Mouse (Mus musculus) ES-Bruce4 (cell line): ENCODE results near the gene Mvk. TPM values are rescaled to one million over a fixed set of nuclear protein-coding genes. Genes with fewer than 3 reads are reported as not detected.

Source experiments
- H3K27ac ChIP-seq: 2 replicates; pipeline ENCODE4 v1.5.1; 2012; ENCODE audit warnings: low read length, inconsistent platforms; ENCODE audit not compliant: insufficient read depth
- H3K27me3 ChIP-seq: 2 replicates; pipeline ENCODE4 v1.6.1; 2012; ENCODE audit warnings: mild to moderate bottlenecking, low read length, inconsistent platforms; ENCODE audit not compliant: control insufficient read depth, poor library complexity, insufficient read depth, severe bottlenecking
- H3K36me3 ChIP-seq: 2 replicates; pipeline ENCODE4 v1.6.1; 2012; ENCODE audit warnings: inconsistent platforms, mild to moderate bottlenecking, low read length, moderate library complexity; ENCODE audit not compliant: control insufficient read depth, poor library complexity, insufficient read depth, severe bottlenecking
- H3K4me1 ChIP-seq: one replicate; pipeline ENCODE4 v1.8.1; 2011; ENCODE audit warnings: low read length; ENCODE audit not compliant: control insufficient read depth, insufficient read depth
- H3K4me3 ChIP-seq: 2 replicates; pipeline ENCODE4 v1.5.1; 2011; ENCODE audit warnings: low read depth, mild to moderate bottlenecking, low read length
- H3K9ac ChIP-seq: 2 replicates; pipeline ENCODE4 v1.6.1; 2012; ENCODE audit warnings: low read depth, mild to moderate bottlenecking, inconsistent platforms; ENCODE audit not compliant: poor library complexity, severe bottlenecking
- H3K9me3 ChIP-seq: replicated peaks from 2 replicates; pipeline ENCODE4 v1.6.1; 2012; ENCODE audit warnings: mild to moderate bottlenecking, low read length, inconsistent platforms; ENCODE audit not compliant: control insufficient read depth, poor library complexity, insufficient read depth, severe bottlenecking
- CTCF ChIP-seq: IDR thresholded peaks from one replicate; pipeline ENCODE4 v1.8.1; 2011; ENCODE audit warnings: low read depth, low read length
- EP300 ChIP-seq: IDR thresholded peaks from 2 replicates; pipeline ENCODE4 v1.6.1; 2011; ENCODE audit warnings: low read depth, low read length; ENCODE audit not compliant: insufficient read depth
- POLR2A ChIP-seq: IDR thresholded peaks from one replicate; pipeline ENCODE4 v1.8.1; 2011; ENCODE audit warnings: low read length; ENCODE audit not compliant: insufficient read depth
- polyA plus RNA-seq: library from polyadenylated mRNA; stranded (reverse); fragments of >200 nt; gene quantifications from 2 replicates; pipeline ENCODE4 v1.2.4, GENCODE M21; 2011; ENCODE audit warnings: low read depth; ENCODE audit not compliant: missing spikeins, insufficient read depth, insufficient read length

Mvk gene
- polyA plus RNA-seq, 1 experiment, result 16.7 TPM

- Histone ChIP-seq H3K9me3 (no peaks in the 10 kb centered on the region), H3K36me3 (no peaks in the 10 kb centered on the region), H3K4me3 (no peak overlapping the region), H3K27ac (no peak overlapping the region), H3K9ac (no peak overlapping the region), H3K4me1 (peaks cover 8% of the 10 kb centered on the region), H3K27me3 (no peaks in the 10 kb centered on the region)
- TF ChIP-seq POLR2A, result no peak
Measured at GRCm38 (mm10) chr5:114464561-114464960, 20.5 kb downstream of the Mvk start.

DNA sequence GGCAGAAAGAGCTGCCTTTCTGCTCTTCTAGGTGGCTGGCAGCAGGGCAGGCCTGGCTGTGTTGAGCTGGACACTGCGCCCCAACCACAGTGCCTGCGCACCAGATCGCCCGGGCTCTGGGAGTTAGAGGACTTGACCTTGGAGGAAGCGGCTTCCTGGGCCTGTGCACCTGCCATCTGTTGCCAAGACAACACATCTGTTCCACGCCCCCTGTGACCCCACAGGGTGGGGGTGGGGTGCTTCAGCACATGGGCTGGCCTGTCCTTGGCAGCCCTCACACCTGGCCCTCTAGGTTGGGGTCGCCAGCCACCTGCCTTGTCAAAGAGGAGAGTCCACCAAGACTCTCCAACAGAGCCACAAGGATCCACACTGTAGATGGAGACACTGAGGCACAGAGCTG is 21.6 kb downstream of the Mvk start:
- H3K4me3 ChIP-seq, result no peak overlapping the region
- H3K9ac ChIP-seq, result no peak overlapping the region
- peaks cover 8% of the 10 kb centered on the region for H3K4me1 ChIP-seq
- no peak overlapping the region for H3K27ac ChIP-seq
- H3K36me3 ChIP-seq, result no peaks in the 10 kb centered on the region
- no peaks in the 10 kb centered on the region for H3K27me3 ChIP-seq
- TF ChIP-seq CTCF (no peak), EP300 (peak; percentile 82)
- no peaks in the 10 kb centered on the region for H3K9me3 ChIP-seq

- no peaks in the 10 kb centered on the region for H3K36me3 ChIP-seq
- no peaks in the 10 kb centered on the region for H3K27me3 ChIP-seq
- H3K4me1 ChIP-seq, result peaks cover 5% of the 10 kb centered on the region
- TF ChIP-seq EP300 (no peak), POLR2A (no peak), CTCF (no peak)
- H3K27ac ChIP-seq, result no peak overlapping the region
- H3K9me3 ChIP-seq, result no peaks in the 10 kb centered on the region
- H3K4me3 ChIP-seq, result no peak overlapping the region
- 0 out of 2 replicates have a peak overlapping the region, but pooled peaks have one; percentile 19 for H3K9ac ChIP-seq
Measured at GRCm38 (mm10) chr5:114467019-114467418, 22.9 kb downstream of the Mvk start.

GRCm38 (mm10) chr5:114467430-114467829 is 23.4 kb downstream of the Mvk start:
- peak overlapping the region; percentile 18 for H3K4me3 ChIP-seq
- peaks cover 5% of the 10 kb centered on the region for H3K4me1 ChIP-seq
- 0 out of 2 replicates have a peak overlapping the region, but pooled peaks have one; percentile 19 for H3K9ac ChIP-seq
- no peaks in the 10 kb centered on the region for H3K27me3 ChIP-seq
- H3K9me3 ChIP-seq, result no peaks in the 10 kb centered on the region
- TF ChIP-seq EP300 (no peak), CTCF (no peak), POLR2A (no peak)
- H3K27ac ChIP-seq, result 0 out of 2 replicates have a peak overlapping the region, but pooled peaks have one; percentile 14
- no peaks in the 10 kb centered on the region for H3K36me3 ChIP-seq

DNA sequence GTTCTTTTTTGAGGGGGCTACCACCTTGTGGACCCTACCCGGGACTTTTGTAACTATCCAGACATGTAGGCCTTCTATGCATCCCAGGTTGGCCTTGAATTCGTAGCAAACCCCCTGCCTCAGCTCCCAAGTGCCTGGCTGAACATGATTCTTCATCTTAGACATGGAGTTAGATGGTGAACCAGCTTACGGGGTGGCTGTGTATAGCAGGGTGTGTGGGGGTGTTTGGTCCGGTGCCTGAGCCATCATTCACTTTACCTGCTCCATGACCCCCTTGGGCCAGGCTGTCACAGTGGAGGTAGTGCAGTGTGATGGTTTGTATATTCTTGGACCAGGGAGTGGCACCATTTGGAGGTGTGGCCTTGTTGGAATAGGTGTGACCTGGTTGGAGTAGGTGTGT is 23.9 kb downstream of the Mvk start:
- H3K4me1 ChIP-seq, result peaks cover 5% of the 10 kb centered on the region
- TF ChIP-seq EP300, result no peak
- TF ChIP-seq CTCF, result no peak
- no peak for TF ChIP-seq POLR2A
- H3K27ac ChIP-seq, result 0 out of 2 replicates have a peak overlapping the region, but pooled peaks have one; percentile 14
- H3K36me3 ChIP-seq, result no peaks in the 10 kb centered on the region
- 0 out of 2 replicates have a peak overlapping the region, but pooled peaks have one; percentile 19 for H3K9ac ChIP-seq
- H3K27me3 ChIP-seq, result no peaks in the 10 kb centered on the region
- no peak overlapping the region for H3K4me3 ChIP-seq
- no peaks in the 10 kb centered on the region for H3K9me3 ChIP-seq

DNA sequence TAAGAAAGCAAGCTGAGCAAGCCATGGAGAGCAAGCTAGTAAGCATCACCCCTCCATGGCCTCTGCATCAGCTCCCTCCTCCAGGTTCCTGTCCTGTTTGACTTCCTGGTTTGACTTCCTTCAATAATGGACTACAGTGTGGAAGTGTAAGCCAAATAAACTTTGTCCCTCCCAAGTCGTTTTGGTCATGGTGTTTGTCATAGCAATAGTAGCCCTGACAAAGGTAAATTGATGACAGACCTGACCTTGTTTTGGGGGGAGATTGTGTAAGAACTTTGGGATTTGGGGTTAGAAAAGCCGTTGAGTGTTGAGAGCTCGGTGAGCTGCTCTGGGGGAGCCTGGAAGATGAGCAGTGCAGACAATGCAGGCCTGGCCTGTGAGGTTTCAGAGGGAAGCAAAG is 26.3 kb downstream of the Mvk start:
- H3K27me3 ChIP-seq, result no peaks in the 10 kb centered on the region
- H3K27ac ChIP-seq, result no peak overlapping the region
- H3K9me3 ChIP-seq, result no peaks in the 10 kb centered on the region
- H3K4me1 ChIP-seq, result peaks cover 5% of the 10 kb centered on the region
- no peak overlapping the region for H3K4me3 ChIP-seq
- TF ChIP-seq CTCF, result no peak
- no peak for TF ChIP-seq EP300
- no peaks in the 10 kb centered on the region for H3K36me3 ChIP-seq
- no peak overlapping the region for H3K9ac ChIP-seq
